Mouse (Mus musculus): ENCODE measurements around the gene Emilin2. TPM values are rescaled to one million over a fixed set of nuclear protein-coding genes. Genes with fewer than 3 reads are reported as not detected.

Gene Emilin2
- total RNA-seq, 2 experiments from 2014 or later = 5.8 to 10.8 TPM

DNA sequence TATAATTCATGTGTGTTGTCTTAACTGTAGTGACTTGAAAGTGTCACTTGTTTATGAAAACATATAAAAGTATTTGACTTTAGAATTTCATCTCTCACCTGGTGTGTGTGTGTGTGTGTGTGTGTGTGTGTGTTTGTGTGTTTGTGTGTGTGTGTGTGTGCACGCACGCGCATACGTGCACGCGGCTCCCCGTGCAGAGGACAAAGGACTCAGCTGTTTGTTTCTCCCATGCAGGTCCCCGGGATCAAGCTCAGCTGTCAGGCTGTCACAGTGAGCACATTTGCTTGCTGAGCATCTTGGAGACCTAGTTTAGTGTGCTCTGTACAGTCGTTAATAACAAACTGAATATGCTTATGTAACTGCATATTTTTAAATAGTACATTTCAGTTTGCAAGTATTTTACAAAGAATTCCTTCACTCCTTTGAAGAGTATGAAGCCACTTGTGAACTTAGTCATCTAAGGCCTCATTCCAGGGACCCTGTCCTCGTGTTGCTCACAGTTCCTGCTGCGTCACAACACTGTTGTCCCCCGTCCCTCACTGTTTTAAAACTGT, 77.7 kb downstream of the Emilin2 start:
- DNase-seq = no peak

DNA sequence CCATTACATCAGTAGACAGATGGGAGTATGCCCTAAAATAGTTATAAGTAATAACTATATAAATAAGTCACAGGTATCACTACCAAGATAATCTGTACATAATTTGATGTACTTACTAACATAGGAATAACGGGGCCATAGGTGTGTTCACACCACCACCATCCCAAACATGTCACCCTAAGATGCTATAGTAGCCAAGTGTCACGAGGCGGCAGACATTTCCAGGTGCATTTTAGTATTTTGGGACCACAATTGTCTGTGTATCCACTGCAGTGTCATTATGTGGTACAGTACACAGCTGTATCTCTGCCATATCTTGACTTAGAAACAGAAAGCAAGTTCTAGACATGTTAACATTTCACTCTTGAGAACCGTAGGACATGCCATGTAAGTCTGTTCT, 78.6 kb downstream of the Emilin2 start:
- no peak for DNase-seq

- no peak for DNase-seq
These were observed 79.8 kb downstream of the Emilin2 start for GRCm38 (mm10) chr17:71231998-71232397.

GRCm38 (mm10) chr17:71230108-71230709, 81.6 kb downstream of the Emilin2 start:
- no peak for DNase-seq

GRCm38 (mm10) chr17:71228651-71229050, 83.1 kb downstream of the Emilin2 start:
- no peak for DNase-seq

GRCm38 (mm10) chr17:71227128-71227895, 84.5 kb downstream of the Emilin2 start:
- no peak for DNase-seq

DNA sequence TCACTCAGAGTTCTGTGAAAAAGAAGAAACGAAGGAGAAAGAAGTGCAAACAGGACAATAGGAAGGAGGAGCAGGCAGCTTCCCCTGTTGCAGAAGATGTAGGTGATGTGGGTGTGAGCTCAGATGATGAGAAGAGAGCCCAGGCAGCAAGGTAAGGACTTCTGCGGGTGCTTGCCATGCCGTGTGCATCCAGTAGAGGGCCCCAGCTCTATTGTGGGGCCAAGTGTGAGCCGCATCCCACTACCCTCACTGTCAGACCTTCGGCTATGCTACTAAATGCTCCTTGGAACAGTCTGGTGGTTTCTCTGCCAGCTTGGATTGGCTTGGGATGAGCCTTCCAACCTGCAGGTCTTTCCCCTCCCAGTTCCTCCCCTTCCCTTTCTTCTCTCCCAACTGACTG, 86.7 kb downstream of the Emilin2 start:
- peak; percentile 26 to 30 for DNase-seq

- DNase-seq = peak; percentile 60 to 71
These were observed 87.3 kb downstream of the Emilin2 start for GRCm38 (mm10) chr17:71224521-71224920.

GRCm38 (mm10) chr17:71223676-71224075, 88.1 kb downstream of the Emilin2 start:
- DNase-seq = no peak

DNA sequence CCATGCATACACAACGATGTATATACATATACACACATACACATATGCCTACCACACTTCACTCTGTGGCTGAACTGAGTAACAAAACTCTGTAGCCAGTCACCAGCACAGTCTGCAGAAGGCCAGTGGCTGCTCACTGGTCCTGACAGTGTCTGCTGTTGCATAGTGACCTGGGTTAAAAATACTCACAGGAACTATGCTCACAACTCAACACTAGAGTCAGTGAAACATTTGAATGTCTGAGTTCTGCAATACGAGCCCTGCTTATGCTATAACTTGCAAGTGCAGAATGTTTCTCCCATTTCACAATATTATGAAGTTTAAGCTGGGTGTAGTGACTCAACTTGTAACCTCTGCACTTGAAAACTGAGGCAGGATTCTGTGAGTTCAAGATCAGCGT, 90.4 kb downstream of the Emilin2 start:
- DNase-seq = no peak

DNA sequence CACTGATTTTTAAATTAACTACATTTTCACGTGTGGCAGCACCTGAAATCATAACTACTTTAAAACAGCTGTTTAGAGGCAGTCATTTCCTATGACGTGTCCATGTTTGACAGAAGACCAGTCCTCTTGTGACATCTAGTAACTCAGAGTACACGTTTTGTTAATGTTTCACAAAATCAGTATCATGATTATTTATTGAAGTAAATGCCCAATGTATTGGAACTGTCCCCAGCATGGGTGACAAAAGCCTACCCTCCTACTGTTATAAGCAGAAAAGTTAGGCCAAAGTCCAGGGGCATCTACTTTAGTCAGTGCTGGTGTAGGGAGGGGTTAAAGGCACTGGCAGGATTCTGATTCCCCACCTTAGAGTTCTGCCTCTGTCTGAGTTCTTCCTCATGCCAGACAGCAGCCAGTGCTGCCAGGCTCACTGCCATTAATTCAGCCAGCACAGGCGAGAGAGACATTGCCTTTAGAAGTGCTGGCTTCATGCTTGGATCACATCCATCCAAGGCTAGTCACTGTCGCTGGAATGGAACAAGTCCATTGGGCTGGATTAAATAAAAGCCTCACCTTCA, 94.6 kb downstream of the Emilin2 start:
- no peak for DNase-seq

DNA sequence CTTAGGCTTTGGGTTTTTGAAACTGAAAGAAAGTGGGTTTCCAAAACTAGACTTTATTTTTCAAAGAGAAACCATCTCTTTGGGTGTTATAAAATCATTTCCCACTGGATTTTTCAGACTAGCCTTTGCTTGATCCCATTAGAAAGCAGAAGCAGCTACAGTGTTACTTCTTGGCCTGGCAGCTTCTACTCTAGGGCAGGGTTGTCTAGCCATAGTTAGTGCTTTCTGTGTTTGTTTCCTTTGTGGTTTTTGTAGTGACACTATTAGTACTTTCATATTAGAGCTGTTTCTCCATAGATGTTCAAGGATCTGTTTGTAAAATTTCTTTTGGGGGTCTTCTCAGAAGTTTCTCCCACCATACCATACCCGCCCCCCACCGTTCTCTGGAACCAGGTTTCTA, 95.5 kb downstream of the Emilin2 start:
- no peak for DNase-seq

- no peak for DNase-seq
These were observed 96.4 kb downstream of the Emilin2 start for GRCm38 (mm10) chr17:71215241-71215839.

DNA sequence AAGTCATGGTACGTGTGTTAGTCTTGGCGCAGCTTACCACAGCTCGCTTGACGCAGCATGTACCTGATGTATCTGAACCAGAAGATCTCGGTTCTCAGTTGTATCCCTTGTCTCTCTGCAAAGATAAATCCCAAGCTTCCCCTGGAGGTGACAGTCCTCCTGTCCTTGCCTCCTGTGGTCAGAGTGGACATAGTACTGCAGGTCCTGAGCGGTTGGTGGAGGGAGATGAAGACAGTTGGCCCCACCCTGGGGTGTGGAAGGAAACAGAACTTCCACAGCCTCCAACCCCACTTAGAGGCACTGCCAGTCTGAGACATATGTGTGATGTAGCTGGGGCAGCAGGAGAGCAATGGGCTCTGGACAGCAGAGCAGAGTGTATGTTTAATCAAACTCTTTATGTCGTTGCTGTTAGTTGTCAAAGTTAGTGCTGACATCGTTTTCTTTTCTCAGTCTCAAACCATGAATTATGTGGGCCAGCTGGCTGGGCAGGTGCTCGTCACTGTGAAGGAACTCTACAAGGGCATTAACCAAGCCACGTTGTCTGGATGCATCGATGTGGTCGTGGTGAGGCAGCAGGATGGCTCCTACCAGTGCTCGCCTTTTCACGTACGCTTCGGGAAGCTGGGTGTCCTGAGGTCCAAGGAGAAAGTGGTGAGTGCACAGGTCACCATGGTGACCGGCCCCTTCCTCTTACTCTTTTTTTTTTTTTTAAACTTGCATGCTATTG, 97.1 kb downstream of the Emilin2 start:
- no peak for DNase-seq

GRCm38 (mm10) chr17:71213666-71214065, 98.1 kb downstream of the Emilin2 start:
- no peak for DNase-seq

DNA sequence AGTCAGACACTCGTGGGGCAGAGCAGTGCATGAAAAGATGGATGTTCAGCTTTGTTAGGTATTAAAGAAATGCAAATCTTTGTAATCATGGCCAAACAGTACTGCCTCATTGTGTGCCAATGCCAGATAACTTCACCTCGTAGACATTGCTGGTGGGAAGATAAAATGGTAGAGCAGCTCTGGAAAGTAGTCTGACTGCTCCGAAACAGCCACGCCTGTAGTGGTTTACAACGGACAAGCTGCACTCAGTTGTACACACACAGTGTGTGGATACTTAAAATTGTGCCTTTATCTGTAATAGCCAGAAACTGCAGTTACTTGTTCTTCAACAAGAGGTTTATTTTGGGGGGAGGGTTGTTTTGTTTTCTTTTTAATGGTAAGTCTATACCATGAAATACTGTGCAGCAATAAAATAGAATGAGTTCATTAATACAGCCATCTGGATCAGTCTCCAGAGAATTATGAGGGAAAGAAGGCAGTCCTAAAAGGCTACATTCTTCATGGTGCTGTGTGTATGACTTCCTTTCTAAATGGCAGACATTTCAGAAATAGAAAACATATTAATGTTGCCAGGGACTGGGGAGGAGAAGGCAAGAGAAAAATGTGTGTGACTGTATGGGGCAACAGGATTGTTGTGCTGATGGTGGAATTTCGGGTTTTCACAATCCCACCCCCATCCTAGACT, 99.7 kb downstream of the Emilin2 start:
- DNase-seq = no peak

- DNase-seq = no peak
These were observed 101.8 kb downstream of the Emilin2 start for GRCm38 (mm10) chr17:71209936-71210335.

GRCm38 (mm10) chr17:71208921-71209320, 102.9 kb downstream of the Emilin2 start:
- no peak for DNase-seq

DNA sequence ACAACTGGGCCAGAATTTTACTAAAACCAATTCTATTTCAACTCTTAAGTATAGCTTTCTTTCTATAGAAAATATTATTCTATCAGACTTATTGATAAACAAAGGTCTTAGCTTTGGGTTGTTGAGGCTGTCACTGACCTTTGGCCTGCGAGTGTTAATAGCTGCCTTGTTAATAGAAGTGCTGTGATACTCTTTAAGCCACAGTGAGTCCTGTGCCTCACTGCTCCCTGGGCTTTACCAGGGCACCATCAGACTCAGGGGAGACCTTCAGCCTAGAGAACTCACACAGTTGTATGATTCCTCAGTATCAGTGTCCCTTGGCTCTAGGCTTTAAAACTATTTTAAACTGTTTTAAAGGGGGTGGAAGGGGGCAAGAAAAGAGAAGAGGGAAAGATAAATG, 103.4 kb downstream of the Emilin2 start:
- no peak for DNase-seq

DNA sequence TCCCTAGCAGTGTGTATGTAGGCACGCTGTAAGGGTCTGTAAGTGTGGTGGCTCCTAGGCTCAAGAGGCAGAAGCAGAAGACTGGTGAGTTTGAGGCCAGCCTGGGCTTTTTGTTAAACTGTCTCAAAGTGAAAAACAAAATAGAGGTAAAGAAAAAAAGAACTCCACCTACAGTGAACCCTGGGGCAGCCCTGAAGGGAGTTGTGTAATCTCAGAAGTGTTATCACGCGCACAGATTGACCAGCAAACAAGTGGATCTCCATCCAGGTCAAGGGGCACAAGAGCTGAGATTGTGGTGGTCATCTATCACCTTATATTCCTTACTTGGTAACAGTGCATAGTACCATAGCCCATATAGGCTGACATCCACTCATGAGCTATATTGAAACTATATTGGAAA, 104.5 kb downstream of the Emilin2 start:
- no peak for DNase-seq

DNA sequence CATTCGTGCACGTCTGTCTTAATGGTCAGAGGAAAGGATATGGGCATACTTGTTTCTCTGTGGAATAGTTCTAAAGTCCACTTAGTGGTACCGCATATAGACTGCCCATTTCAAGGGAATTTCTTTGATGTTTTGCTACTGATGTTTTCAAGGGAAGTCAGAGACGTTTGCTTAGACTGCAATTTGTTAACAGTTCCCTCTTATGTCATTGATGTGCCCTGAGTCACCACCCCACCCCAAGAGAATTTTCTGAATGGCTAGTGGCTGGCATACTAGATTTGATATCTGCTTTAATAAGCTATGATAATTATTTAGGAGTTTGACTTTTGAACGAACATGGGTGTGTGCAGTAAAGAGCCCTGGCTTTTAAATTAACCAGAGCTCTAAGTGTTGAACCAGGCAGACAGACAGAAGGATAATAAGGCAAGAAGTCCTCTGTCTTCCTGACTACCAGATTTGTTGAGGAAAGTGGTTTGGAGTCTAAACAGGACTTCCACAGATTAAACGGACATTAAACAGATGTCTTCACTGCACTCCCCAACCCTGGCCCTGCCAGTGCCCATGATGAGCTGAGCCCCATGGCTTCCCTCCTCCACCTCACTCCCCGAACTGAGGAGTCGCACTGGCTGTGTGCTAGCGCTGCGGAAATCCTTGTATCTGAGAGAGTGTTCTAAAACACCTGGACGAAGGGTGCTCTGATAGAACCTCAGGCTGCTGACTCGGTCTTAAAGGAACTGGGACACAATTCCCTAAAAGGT, 105.5 kb downstream of the Emilin2 start:
- peak in 1 of 2 experiments; percentile 46 for DNase-seq

All from adrenal gland, postnatal 36 days (tissue).